Mouse (Mus musculus): ENCODE measurements around the gene Msn. TPM values are rescaled to one million over a fixed set of nuclear protein-coding genes. Genes with fewer than 3 reads are reported as not detected.
"Not testable (repeated sequence)": the region's sequence is repeated elsewhere in the genome, so short reads cannot be mapped to it uniquely, and the experiment has no call there.

The Msn gene
- polyA plus RNA-seq, 1 experiment from 2014 or later, result 72.2 TPM

- WGBS, result 95% methylated on average over 3 of the region's 3 CpGs
- no peak overlapping the region for H3K4me2 ChIP-seq (replicated peaks)
Observed at GRCm38 (mm10) chrX:96157936-96158335, 62.1 kb downstream of the Msn start.

GRCm38 (mm10) chrX:96162571-96162970, 66.7 kb downstream of the Msn start:
- Histone ChIP-seq H3K4me2 (replicated peaks) (no peak overlapping the region), H3K36me3 (no peaks in the 10 kb centered on the region), H3K9me3 (no peaks in the 10 kb centered on the region), H3K9ac (no peak overlapping the region), H3K27ac (no peak overlapping the region), H3K27me3 (replicated peaks) (no peaks in the 10 kb centered on the region), H3K4me3 (replicated peaks) (no peak overlapping the region), H3K4me1 (replicated peaks) (no peaks in the 10 kb centered on the region)
- WGBS, result 81% methylated on average over 2 of the region's 2 CpGs
- ATAC-seq, result no peak

More at GRCm38 (mm10) chrX:96157936-96158335, 62.1 kb downstream of the Msn start:
- Histone ChIP-seq H3K27me3 (replicated peaks) (no peaks in the 10 kb centered on the region), H3K27ac (no peak overlapping the region), H3K9me3 (no peaks in the 10 kb centered on the region), H3K9ac (no peak overlapping the region), H3K4me1 (replicated peaks) (no peaks in the 10 kb centered on the region), H3K4me3 (replicated peaks) (no peak overlapping the region), H3K36me3 (no peaks in the 10 kb centered on the region)
- no peak for ATAC-seq

- no peak for ATAC-seq
- H3K4me2 ChIP-seq (replicated peaks), result no peak overlapping the region
- H3K9ac ChIP-seq, result no peak overlapping the region
- H3K4me3 ChIP-seq (replicated peaks), result no peak overlapping the region
- H3K36me3 ChIP-seq, result no peaks in the 10 kb centered on the region
- WGBS, result 78% methylated on average over 2 of the region's 2 CpGs
- H3K27me3 ChIP-seq (replicated peaks), result no peaks in the 10 kb centered on the region
- H3K27ac ChIP-seq, result no peak overlapping the region
- no peaks in the 10 kb centered on the region for H3K4me1 ChIP-seq (replicated peaks)
- H3K9me3 ChIP-seq, result no peaks in the 10 kb centered on the region
Observed at GRCm38 (mm10) chrX:96171645-96172388, 76.0 kb downstream of the Msn start.

GRCm38 (mm10) chrX:96178437-96178836, 82.6 kb downstream of the Msn start:
- Histone ChIP-seq H3K9me3 (no peaks in the 10 kb centered on the region), H3K27ac (no peak overlapping the region), H3K4me3 (replicated peaks) (no peak overlapping the region), H3K36me3 (no peaks in the 10 kb centered on the region), H3K4me2 (replicated peaks) (no peak overlapping the region), H3K4me1 (replicated peaks) (no peaks in the 10 kb centered on the region), H3K27me3 (replicated peaks) (no peaks in the 10 kb centered on the region), H3K9ac (no peak overlapping the region)
- no peak for ATAC-seq
- WGBS, result 3% methylated on average over 1 of the region's 1 CpGs

GRCm38 (mm10) chrX:96184100-96184732, 88.4 kb downstream of the Msn start:
- Histone ChIP-seq H3K4me2 (replicated peaks) (no peak overlapping the region), H3K9me3 (no peaks in the 10 kb centered on the region), H3K27me3 (replicated peaks) (no peaks in the 10 kb centered on the region), H3K36me3 (no peaks in the 10 kb centered on the region), H3K9ac (no peak overlapping the region), H3K4me3 (replicated peaks) (no peak overlapping the region), H3K4me1 (replicated peaks) (no peaks in the 10 kb centered on the region), H3K27ac (no peak overlapping the region)
- WGBS, result 67% methylated on average over 5 of the region's 5 CpGs
- no peak for ATAC-seq

- not testable (repeated sequence) for H3K4me1 ChIP-seq (replicated peaks); H3K4me2 ChIP-seq (replicated peaks); H3K9me3 ChIP-seq; H3K9ac ChIP-seq; ATAC-seq; H3K36me3 ChIP-seq; H3K27me3 ChIP-seq (replicated peaks); H3K4me3 ChIP-seq (replicated peaks); H3K27ac ChIP-seq
- WGBS, result 82% methylated on average over 3 of the region's 3 CpGs
Observed at GRCm38 (mm10) chrX:96205143-96205542, 109.3 kb downstream of the Msn start.

- Histone ChIP-seq H3K9me3 (no peaks in the 10 kb centered on the region), H3K4me2 (replicated peaks) (no peak overlapping the region), H3K27me3 (replicated peaks) (no peaks in the 10 kb centered on the region), H3K4me3 (replicated peaks) (no peak overlapping the region), H3K4me1 (replicated peaks) (no peaks in the 10 kb centered on the region), H3K27ac (no peak overlapping the region), H3K36me3 (no peaks in the 10 kb centered on the region), H3K9ac (no peak overlapping the region)
- WGBS, result 31% methylated on average over 1 of the region's 1 CpGs
- no peak for ATAC-seq
Observed at GRCm38 (mm10) chrX:96206872-96207271, 111.0 kb downstream of the Msn start.

GRCm38 (mm10) chrX:96218088-96218487, 122.2 kb downstream of the Msn start:
- ATAC-seq, result no peak
- no peaks in the 10 kb centered on the region for H3K36me3 ChIP-seq
- H3K27me3 ChIP-seq (replicated peaks), result no peaks in the 10 kb centered on the region
- H3K4me1 ChIP-seq (replicated peaks), result no peaks in the 10 kb centered on the region
- H3K9ac ChIP-seq, result no peak overlapping the region
- H3K4me3 ChIP-seq (replicated peaks), result no peak overlapping the region
- WGBS, result 53% methylated on average over 1 of the region's 1 CpGs
- H3K27ac ChIP-seq, result no peak overlapping the region
- H3K4me2 ChIP-seq (replicated peaks), result no peak overlapping the region
- H3K9me3 ChIP-seq, result no peaks in the 10 kb centered on the region

Other genes with a start within 250 kb of the Msn start
- 60.0 and 68.2 TPM in 2 replicates for gene Las1l, start 139.1 kb upstream of the Msn start, polyA plus RNA-seq (2015; fragmentation: Nextera tagmentation; extraction: Ambion mirVana)
- gene Vsig4, start 197.4 kb downstream of the Msn start, polyA plus RNA-seq (2015; fragmentation: Nextera tagmentation; extraction: Ambion mirVana), result not detected in 2 replicates